Mouse (Mus musculus) bone marrow macrophage, adult 2 months (primary cell): ENCODE measurements at regions not wholly inside any gene's neighbourhood (a gene's known extent, or its start where the extent isn't known, plus 50 kb on each side); places are given as distances from the start of the nearest gene placed in this dataset.

Experiments used
- H3K27ac ChIP-seq: 2 replicates; pipeline ENCODE4 v1.5.1; 2012; ENCODE audit warnings: low read depth, low read length; ENCODE audit not compliant: insufficient read depth
- H3K4me1 ChIP-seq: 2 replicates; pipeline ENCODE4 v1.6.1; 2012; ENCODE audit warnings: low read length; ENCODE audit not compliant: control insufficient read depth, insufficient read depth
- H3K4me3 ChIP-seq: 2 replicates; pipeline ENCODE4 v1.5.1; 2012; ENCODE audit warnings: mild to moderate bottlenecking, low read length, moderate library complexity; ENCODE audit not compliant: insufficient read depth
- CTCF ChIP-seq: IDR thresholded peaks from 2 replicates; pipeline ENCODE4 v1.5.1; 2012; ENCODE audit warnings: low read depth, mild to moderate bottlenecking, low read length, moderate library complexity
- POLR2A ChIP-seq: IDR thresholded peaks from 2 replicates; pipeline ENCODE4 v1.6.1; 2012; ENCODE audit warnings: mild to moderate bottlenecking, low read depth, low read length, borderline replicate concordance

GRCm38 (mm10) chr5:52051383-52052071, 138.8 kb downstream of the Dhx15 start:
- TF ChIP-seq POLR2A (no peak), CTCF (no peak)
- H3K27ac ChIP-seq = no peak overlapping the region
- H3K4me1 ChIP-seq = no peaks in the 10 kb centered on the region
- H3K4me3 ChIP-seq = no peak overlapping the region

- H3K4me1 ChIP-seq = no peaks in the 10 kb centered on the region
- TF ChIP-seq CTCF = no peak
- TF ChIP-seq POLR2A = no peak
- no peak overlapping the region for H3K27ac ChIP-seq
These were observed 141.5 kb downstream of the Dhx15 start for GRCm38 (mm10) chr5:52048790-52049189.

GRCm38 (mm10) chr5:52046704-52047103, 143.6 kb downstream of the Dhx15 start:
- H3K4me3 ChIP-seq = no peak overlapping the region
- TF ChIP-seq CTCF (no peak), POLR2A (no peak)
- no peaks in the 10 kb centered on the region for H3K4me1 ChIP-seq
- no peak overlapping the region for H3K27ac ChIP-seq

More at GRCm38 (mm10) chr5:52048790-52049189, 141.5 kb downstream of the Dhx15 start:
- H3K4me3 ChIP-seq = no peak overlapping the region

GRCm38 (mm10) chr5:52044101-52044500, 146.2 kb downstream of the Dhx15 start:
- Histone ChIP-seq H3K27ac (no peak overlapping the region), H3K4me1 (no peaks in the 10 kb centered on the region), H3K4me3 (no peak overlapping the region)
- TF ChIP-seq POLR2A (no peak), CTCF (no peak)

GRCm38 (mm10) chr5:52041447-52041846, 148.9 kb downstream of the Dhx15 start:
- H3K4me3 ChIP-seq = no peak overlapping the region
- no peak for TF ChIP-seq POLR2A
- TF ChIP-seq CTCF = no peak
- H3K27ac ChIP-seq = no peak overlapping the region
- H3K4me1 ChIP-seq = no peaks in the 10 kb centered on the region

- TF ChIP-seq CTCF (no peak), POLR2A (no peak)
- H3K27ac ChIP-seq = no peak overlapping the region
These were observed 149.6 kb downstream of the Dhx15 start for GRCm38 (mm10) chr5:52040427-52041312.

GRCm38 (mm10) chr5:52035339-52035738, 155.0 kb downstream of the Dhx15 start:
- H3K4me3 ChIP-seq = no peak overlapping the region
- H3K4me1 ChIP-seq = no peaks in the 10 kb centered on the region
- TF ChIP-seq POLR2A (no peak), CTCF (no peak)
- H3K27ac ChIP-seq = no peak overlapping the region

More at GRCm38 (mm10) chr5:52040427-52041312, 149.6 kb downstream of the Dhx15 start:
- H3K4me3 ChIP-seq = no peak overlapping the region
- no peaks in the 10 kb centered on the region for H3K4me1 ChIP-seq

- no peak overlapping the region for H3K4me3 ChIP-seq
- H3K4me1 ChIP-seq = no peaks in the 10 kb centered on the region
- H3K27ac ChIP-seq = no peak overlapping the region
- TF ChIP-seq CTCF (no peak), POLR2A (no peak)
These were observed 162.8 kb downstream of the Dhx15 start for GRCm38 (mm10) chr5:52027478-52027877.

- Histone ChIP-seq H3K27ac (no peak overlapping the region), H3K4me1 (no peaks in the 10 kb centered on the region), H3K4me3 (no peak overlapping the region)
- TF ChIP-seq POLR2A (no peak), CTCF (no peak)
These were observed 164.2 kb downstream of the Dhx15 start for GRCm38 (mm10) chr5:52026148-52026547.

GRCm38 (mm10) chr5:52023212-52023611, 167.1 kb downstream of the Dhx15 start:
- no peak for TF ChIP-seq CTCF
- no peak for TF ChIP-seq POLR2A
- Histone ChIP-seq H3K4me1 (no peaks in the 10 kb centered on the region), H3K27ac (no peak overlapping the region), H3K4me3 (no peak overlapping the region)
